Mouse (Mus musculus): Measurements from ENCODE around the gene Arhgef7. TPM values are rescaled to one million over a fixed set of nuclear protein-coding genes. Genes with fewer than 3 reads are reported as not detected.

Arhgef7 gene
- 100 to 1,000 TPM; 153 to 157 TPM for total RNA-seq (2021)
- long read RNA-seq, experiment 1, full-length matches to known transcripts: 32 of 70 reads
- long read RNA-seq, experiment 1, partial matches to known transcripts: 22 of 70 reads
- long read RNA-seq, experiment 1, other reads (novel, unspliced or antisense): 16 of 70 reads
- long read RNA-seq, experiment 2, full-length matches to known transcripts: 21 of 74 reads
- long read RNA-seq, experiment 2, partial matches to known transcripts: 34 of 74 reads
- long read RNA-seq, experiment 2, other reads (novel, unspliced or antisense): 19 of 74 reads

DNA sequence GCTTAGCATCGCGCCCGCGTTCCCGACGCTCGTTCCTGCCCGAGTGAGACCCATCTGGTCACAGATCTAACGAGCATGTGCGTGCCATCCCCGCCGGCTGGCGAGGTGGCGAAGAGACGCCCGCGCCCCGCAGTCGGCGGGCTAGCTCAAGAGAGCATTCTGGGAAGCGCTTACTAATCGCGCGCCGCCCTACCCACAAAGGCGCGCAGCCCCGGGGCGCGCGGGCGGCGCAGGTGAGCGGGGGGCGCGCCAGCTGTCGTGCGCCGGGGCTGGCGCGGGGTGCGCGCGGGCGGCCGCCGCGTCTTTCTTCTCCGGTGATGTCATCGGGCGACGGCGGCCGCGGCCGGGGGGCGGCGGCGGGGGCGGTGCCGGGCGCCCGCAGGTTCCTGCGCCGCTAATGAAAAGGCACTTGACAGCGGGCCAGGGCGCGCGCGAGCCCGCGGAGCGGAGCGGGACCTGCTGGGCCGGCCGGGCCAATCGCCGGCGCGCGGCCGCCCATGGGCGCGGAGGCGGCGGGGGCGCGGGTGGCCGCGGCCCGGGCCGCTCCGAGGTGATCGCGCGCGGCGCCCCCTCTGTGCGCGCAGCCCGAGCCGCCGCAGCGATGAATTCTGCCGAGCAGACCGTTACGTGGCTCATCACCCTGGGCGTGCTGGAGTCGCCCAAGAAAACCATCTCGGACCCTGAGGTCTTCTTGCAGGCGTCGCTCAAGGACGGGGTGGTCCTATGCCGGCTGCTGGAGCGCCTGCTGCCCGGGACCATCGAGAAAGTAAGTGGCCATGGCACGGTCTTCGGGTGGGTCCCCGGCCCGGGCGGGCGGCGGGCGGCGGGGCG is at the start of gene Arhgef7:
Arhgef7 (plus strand) TSS at position 71 of the 831 bp plus-strand sequence.
- peak; percentile 77 to 84 for DNase-seq (ENCODE audit: low spot score in 2 of 2)

DNA sequence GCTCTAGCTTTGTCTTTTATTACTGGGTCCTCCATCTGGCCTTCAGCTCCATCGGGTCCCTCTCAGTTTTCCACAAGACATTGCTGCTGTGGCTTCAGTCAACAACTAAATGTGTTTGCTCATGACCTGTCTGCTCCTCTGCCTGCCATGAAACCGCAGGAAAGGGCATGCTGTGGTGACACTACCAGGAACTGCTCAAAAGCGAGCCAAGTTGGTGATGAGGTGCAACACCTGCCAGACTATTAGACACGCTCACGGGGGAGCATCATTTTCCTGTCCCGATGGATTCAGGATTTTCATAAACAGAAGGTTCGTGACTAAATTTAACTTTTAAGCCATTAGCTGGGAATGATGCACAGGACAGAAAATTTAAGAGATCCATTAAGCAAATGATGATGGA is 43.0 kb upstream of the Arhgef7 start:
- DNase-seq (ENCODE audit: low spot score in 2 of 2): no peak

DNA sequence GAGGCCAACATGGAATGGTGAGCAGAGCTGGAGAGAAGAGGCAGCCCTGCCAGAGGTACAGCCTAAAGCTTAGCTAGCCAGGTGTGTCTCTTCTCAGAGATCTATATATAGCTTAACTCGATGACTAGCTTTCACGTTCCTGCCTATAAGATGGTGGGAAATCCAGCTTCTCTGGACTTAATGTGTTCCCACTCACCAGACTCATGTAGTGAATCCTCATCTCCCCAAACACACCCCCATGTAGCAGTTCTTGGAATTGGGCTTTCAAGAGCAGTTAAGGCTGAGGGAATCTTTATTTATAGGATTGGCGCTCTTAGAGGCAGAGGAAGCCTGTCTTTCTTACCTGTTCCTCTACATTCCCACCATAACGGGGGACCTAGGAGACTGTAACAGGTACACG is 40.3 kb upstream of the Arhgef7 start:
- no peak for DNase-seq (ENCODE audit: low spot score in 2 of 2)

DNA sequence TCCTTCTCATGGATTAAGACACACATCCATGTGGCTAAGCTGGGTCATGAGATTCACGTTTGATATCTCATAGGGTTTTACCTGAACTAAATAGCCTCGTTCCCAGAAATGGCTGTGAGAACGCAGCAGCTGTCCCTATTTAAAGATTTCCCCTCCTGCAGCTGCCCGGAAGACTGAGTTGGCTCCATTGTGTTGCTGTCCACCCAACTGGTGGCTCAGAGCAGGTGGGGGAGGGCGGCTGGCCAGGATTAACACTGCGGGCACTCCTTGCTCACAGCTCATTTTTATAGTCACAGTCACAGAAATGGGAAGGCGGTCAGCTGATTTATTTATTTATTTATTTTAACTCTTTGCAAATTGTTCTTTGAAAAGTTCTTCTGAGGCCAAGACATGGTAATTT is 37.6 kb upstream of the Arhgef7 start:
- no peak for DNase-seq (ENCODE audit: low spot score in 2 of 2)

DNA sequence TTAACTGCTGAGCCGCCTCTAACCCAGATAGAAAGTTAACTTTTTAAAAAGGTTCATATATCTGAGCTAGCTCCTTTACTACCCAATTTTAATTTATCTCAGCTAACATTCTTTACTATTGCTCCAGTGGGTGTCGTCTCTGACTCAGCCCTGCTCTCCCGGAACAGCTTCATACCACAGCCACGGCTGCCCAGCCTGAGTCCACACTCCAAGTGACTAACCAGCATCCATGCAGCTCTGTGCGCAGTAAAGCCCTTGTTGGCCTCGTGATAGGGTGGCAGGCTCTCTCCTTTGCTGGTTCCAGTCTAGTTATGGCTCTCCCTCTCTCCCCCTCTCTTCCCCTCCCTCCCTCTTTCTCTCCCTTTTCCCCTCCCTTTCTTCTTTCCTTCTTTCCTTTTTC is 36.2 kb upstream of the Arhgef7 start:
- DNase-seq (ENCODE audit: low spot score in 2 of 2): no peak

DNA sequence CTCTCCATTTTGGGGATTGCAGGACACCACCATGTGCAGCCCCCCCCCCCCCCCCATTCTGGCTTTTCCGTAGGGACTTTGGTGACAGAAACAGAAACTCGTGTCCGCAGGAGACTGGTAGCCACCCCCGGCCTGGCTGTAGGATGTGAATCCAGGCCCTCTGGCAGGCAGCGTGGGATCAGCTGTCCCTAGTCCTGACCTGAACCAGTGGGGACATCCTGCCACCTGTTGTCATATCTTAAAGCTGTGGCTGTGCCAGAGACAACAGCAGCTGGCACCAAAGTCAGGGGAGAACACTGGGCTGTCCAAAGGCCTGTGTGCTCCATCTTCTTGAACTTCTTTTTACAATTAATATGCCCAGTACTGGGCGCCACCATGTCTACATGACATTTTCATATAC is 35.8 kb upstream of the Arhgef7 start:
- DNase-seq (ENCODE audit: low spot score in 2 of 2): no peak

DNA sequence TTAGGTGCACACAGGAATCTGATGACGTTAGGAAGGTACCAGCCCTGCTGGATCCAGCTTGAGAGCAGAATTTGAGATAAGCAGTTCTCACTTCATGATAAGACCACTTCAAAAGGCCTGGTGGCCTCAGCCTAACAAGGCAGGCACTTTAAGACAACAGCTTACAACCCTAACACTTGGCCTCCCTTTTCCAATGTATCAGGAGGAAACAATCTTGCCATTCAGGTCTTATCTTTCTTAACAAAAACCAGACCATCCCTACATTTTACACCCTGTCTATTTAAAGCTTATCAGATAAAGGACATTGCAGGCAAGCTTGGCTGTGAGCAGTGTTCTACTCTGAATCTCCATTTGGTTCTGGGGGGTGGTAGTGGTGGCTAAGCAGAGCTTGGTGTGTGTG is 35.1 kb upstream of the Arhgef7 start:
- DNase-seq (ENCODE audit: low spot score in 2 of 2): no peak

DNA sequence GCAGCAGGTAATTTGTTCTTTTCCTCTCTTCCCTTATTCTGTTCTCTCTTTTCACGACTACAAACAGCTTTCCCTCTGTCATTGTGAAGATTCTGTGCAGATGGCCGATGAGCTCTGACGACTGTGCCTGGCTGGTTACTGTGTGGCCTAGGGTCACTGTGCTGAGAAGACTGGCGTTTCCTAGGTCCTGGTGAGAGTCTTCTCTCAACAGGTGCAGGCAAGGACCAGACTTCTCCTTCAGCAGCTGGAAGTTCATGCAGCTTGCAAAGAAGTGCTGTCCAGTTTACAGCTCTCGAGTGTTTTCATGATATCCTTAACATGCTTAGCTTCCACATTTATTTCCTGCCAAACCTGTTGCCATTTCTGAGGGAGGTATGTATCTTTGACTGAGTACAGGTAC is 33.5 kb upstream of the Arhgef7 start:
- no peak for DNase-seq (ENCODE audit: low spot score in 2 of 2)

DNA sequence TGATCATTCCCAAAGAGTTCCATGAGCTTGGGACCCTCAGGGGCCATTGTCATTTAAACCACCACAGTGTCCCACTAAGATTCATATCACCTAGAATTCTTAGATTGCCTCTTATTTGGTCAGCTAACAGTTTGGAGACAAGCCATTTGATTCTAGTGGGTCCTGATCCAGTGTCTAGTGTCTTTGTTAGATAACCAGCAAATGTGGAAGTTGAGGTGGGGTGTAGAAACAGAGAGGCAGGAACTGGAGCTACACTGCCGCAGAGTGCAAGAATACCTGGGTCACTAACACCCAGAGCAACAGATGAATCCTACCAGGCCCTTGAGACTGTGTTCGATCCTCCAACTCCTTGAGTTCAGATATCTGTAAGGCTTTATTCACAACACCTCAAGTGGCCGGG is 31.3 kb upstream of the Arhgef7 start:
- DNase-seq (ENCODE audit: low spot score in 2 of 2): no peak

DNA sequence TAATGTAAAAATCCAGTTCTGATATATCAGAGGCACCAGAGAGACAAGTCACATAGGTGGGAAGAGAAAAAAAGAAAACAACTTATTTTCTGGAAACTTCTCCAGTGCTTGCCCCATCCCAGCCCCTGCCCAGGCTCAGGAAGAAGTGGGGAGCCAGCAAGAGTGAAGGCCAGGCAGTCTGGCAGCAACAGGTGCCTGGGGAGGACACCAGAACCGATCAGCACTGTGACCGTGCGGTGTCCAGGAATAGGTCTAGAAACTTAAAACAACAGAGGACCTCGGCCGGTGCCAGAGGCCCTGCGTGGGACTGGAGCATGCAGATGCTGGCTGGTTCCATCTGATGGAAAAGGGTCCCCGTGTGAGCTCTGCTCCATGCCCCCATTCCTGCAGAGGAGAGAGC is 30.1 kb upstream of the Arhgef7 start:
- DNase-seq (ENCODE audit: low spot score in 2 of 2): no peak

DNA sequence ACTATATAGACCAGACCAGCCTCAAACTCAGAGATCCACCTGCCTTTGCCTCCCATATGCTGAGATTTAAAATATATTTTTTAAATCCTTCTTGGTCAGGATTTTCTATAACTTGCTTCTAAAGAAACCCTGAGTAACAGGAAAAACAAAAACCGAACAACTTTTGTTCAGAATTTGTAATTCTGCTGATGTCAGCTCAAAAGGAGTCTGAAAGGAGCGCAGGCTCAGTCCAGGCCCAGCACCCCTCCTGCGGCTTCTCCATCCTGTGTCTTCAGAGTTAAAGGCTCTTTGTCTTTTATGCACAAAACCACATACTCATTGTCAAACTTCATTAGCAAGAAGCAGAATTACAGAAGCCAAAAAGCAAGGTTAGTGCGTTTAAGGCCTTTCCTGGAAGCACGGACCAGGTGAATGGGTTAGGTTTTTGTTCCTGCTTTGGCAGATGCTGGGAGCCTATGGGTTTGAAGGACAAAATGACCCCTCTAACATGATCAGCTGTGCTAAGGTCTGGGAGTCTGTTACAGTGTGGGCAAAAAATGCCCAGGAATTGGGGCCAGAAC is 28.0 kb upstream of the Arhgef7 start:
- DNase-seq (ENCODE audit: low spot score in 2 of 2): no peak

DNA sequence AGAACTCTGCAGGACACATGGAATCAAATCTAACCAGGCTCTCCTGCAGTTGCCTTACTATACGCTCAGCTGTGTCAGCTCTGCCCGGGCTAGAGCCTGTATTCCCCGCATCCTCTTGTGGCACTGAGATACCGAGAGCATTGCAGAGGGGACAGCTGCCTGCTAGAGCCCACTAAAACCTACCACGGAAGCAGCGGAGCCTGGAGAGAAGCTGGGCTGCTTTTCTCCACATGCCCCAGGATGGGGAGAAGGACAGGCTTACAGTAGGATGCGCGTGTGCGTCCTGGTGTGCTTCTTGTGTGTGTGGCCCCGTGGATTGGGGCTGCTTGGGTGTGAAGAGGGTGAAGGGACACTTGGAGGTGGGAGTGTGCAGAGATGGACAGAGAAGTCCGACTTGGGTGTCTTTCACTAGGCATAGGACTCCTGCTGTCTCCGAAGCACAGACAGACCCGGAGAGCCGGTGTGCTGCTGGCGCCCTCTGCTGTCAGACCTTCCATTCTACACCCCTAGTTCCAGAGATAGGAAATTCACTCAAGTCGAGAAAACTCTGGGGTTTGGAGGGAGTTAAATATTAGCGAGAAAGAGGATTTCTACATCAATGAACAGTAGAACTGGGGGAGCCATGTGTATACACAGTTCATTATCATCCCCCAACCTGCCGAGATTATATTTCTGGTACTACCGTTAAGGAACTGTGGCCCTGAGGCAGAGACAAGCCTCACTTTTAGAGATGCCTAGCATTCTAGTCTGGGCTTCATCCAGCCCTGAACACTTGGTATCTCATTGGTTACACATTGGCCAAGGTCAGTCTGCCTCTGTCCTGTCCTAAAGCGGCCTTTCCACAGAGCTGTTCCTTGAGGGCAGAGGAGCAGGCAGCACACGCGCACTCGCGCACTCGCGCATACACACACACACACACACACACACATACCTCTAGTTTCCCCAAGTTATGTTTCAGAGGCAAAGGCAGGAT is 27.2 kb upstream of the Arhgef7 start:
- peak; percentile 83 to 88 for DNase-seq (ENCODE audit: low spot score in 2 of 2)

DNA sequence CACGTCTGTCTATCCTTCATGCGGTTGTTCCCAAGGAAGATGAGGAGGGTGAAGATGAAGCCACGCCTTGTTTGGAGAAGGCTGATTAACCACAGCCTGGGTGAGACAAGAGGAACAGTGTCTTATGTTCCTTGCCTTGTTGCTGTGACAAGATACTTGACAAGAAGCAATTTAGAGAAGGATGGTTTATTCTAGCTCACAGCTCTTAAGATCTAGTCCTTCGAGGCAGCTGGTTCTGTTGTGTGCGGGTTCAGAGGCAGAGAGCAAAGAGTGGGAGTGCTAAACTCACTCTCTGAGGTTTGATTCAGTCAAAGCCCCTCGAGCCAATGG is 26.5 kb upstream of the Arhgef7 start, which contains the start of gene 1700016D06Rik:
1700016D06Rik (minus strand) TSS at position 31 of the 330 bp plus-strand sequence.
- DNase-seq (ENCODE audit: low spot score in 2 of 2): no peak

DNA sequence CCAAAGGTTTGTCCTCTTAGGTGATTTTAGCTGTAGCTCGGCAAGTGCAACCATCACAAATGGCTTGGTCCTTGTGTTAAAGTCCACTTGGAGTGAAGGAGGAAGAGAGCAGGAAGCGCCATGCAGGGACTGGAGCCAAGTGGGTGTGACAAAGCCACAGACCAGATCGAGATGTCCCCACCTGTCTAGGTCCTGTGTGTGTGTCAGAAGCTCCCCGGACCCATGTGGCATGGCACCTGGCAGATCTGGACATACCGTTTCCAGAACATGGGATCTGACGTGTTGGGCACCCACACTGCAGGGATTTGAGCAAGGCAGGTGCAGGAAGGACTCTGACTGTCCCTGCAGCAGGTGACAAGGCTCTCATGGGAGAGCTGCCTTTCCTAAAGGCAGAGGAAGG is 26.1 kb upstream of the Arhgef7 start:
- DNase-seq (ENCODE audit: low spot score in 2 of 2): no peak

DNA sequence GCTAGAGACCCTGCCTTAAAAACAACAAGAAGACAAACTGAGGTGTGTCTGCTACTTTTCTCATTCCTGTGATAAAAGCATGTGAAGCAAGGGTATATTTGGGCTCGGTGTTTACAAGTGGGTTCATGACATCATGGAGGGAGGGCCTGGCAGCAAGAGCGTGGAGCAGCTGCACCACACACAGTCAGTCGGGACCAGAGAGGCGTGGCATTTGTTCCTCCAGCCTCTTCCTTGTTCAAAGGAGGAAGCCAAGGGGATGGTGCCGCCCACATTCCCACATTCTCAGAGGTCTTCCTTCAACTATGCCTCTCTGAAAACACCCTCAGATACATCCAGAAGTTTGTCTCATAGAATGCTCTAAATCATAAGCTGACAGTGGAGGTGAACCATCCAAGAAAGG is 23.7 kb upstream of the Arhgef7 start:
- DNase-seq (ENCODE audit: low spot score in 2 of 2): no peak

DNA sequence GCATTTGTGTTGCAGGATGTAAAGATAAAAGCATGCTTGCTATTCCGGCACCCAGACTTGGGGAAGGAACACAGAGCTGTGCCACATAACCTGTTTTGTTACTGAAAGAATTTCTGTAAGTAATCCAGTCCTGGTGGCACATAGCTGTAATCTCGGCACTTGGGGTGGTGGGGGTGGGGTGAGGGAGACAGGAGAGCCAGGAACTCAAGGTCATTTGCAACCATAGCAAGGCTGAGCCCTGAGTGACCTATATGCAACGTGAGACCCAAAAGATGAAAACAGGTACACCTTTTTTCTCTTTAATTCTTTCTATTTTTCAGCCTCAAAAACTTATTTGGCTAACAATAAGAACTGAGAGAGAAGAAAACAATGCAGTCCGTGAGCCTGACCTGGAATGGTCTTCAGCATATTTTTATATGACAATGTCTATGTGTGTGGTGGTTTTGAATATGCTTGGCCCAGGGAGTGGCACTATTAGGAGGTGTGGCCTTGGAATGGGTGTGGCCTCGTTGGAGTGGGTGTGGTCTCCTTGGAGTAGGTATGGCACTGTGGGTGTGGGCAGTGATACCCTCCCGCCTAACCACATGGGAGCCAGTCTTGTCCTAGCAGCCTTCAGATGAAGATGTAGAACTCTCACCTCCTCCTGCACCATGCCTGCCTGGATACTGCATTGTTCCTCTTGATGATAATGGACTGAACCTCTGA is 22.7 kb upstream of the Arhgef7 start:
- DNase-seq (ENCODE audit: low spot score in 2 of 2): no peak

DNA sequence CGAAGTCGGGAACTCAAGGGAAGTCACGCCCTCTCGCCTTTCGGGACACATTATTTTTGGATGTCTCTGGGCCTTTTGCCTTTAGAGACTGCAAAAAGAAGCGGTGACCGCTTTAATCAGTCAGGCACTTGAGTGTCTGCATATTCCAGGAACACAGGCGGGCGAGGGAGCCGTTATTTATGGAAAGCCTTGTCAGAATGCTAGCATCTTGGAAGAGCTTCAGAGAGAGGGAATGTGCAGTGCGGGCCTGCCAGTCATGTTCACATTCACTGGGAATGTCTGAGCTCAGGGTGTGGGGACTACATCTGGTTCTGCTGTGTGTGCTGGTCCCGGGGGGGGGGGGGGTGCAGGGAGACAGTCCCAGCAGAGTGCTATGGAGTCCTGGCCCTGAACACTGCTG is 21.7 kb upstream of the Arhgef7 start:
- DNase-seq (ENCODE audit: low spot score in 2 of 2): peak in 1 of 2 experiments; percentile 31

DNA sequence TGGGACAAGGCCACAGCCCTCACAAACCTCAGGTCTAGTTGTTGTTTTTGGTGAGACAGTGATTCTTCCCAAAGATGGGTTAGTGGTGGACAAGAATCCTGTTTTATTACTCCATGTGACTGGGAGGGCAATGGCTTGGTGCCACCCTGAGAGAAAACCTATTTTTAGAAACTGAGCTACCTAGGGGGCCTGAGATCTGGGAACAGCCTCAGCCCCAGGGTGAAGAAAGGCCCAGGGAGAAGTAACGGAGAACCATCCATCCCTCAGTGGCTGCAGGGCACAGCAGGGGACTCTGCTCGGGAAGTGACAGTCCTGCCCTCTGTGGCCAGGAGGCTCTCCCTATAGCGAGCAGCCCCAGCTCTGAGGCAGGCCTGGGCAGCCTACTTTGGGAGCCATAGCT is 19.8 kb upstream of the Arhgef7 start:
- DNase-seq (ENCODE audit: low spot score in 2 of 2): no peak

DNA sequence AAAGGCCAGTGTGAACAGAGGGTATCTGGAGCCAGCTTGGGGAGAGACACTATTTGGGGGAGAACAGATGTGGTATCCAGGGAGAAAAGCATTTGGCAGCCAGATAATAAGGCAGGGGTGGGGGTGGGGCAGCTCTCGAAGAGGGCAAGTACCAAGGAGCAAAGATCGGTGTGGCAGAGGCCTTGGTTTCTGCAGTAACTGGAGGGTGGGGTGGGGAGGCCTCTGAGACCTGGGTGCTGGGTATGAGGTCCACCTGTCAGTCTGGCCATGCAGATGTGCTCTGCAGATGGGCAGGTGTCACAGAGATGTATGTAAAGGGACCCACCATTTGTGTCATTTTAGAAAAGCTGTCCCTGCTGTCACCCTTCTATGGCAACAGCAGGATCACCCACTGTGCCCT is 18.7 kb upstream of the Arhgef7 start:
- DNase-seq (ENCODE audit: low spot score in 2 of 2): no peak

DNA sequence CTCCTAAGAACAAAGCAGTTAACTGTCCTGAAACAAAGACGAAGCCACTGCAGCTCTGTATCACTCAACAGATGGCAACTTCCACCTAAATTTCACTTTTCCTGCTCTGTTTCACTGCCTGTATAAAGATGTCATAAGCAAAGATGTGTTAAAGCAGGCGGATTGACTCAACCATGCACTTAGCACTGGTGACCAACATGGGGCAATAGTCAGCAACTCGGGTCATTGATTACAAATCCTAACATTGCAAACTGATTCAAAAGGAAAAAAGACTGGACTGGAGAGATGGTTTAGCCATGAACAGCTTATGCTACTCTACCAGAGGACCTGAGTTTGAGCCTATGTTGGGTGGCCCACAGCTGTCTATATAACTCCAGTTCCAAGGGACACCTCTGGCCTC is 18.0 kb upstream of the Arhgef7 start:
- DNase-seq (ENCODE audit: low spot score in 2 of 2): no peak

DNA sequence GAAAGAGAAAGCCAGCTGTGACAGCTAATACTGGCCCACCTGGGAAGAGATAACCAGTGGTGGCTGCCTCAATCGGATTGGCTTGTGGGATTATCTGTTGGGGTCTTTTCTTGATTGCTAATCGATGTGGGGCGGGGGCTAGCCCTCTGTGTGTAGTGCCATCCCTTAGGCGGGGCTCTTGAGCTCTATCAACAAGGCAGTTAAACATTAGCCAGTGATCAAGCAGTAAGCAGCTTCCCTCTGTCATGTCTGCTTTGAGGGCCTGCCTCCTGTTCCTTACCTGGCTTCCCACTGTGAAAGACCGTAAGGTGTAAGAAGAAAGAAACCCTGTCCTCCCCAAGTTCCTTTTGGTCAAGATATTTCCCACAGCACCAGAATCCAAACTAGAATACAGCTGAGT is 17.1 kb upstream of the Arhgef7 start:
- DNase-seq (ENCODE audit: low spot score in 2 of 2): no peak
